Mouse (Mus musculus): ENCODE results near the gene Ufsp1. TPM values are rescaled to one million over a fixed set of nuclear protein-coding genes. Genes with fewer than 3 reads are reported as not detected.

Ufsp1 gene
- polyA plus RNA-seq, 1 experiment from 2014 or later = 8.1 TPM

DNA sequence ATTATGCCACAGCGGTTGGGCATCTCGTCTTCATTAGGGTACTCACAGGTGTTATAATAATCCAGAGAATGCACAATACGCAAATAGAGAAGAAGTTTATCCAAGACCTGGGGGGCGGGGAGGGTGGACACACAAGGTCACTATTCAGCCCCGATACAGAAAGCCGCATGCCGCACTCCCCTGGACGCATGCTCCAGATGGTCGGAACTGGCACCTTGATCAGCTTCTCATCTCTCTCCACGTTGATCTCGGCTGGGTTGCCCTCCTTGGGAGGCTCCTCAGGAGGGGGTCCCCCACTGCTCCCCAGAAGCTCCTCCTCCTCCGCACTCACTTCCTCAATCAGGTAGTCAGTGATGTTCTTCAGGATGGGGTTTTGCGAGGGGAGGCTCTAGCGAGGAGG, 2.7 kb downstream of the Ufsp1 start:
- peaks cover 71% of the 10 kb centered on the region for H3K36me3 ChIP-seq
- H3K9me3 ChIP-seq = no peaks in the 10 kb centered on the region
- ATAC-seq (ENCODE audit: extremely low read depth, insufficient number of reproducible peaks, low FRiP score, low TSS enrichment) = no peak
- peaks cover 31% of the 10 kb centered on the region for H3K4me1 ChIP-seq
- no peak overlapping the region for H3K4me3 ChIP-seq
- no peak overlapping the region for H3K4me2 ChIP-seq
- WGBS = 90% methylated on average over 14 of the region's 14 CpGs
- no peak overlapping the region for H3K27ac ChIP-seq (replicated peaks)
- peaks cover 7% of the 10 kb centered on the region for H3K27me3 ChIP-seq (replicated peaks)
- no peak overlapping the region for H3K9ac ChIP-seq

GRCm38 (mm10) chr5:137299240-137299639, 4.8 kb downstream of the Ufsp1 start:
- no peak for ATAC-seq (ENCODE audit: extremely low read depth, insufficient number of reproducible peaks, low FRiP score, low TSS enrichment)
- H3K4me1 ChIP-seq = peaks cover 30% of the 10 kb centered on the region
- 0 out of 2 replicates have a peak overlapping the region, but pooled peaks have one; percentile 40 for H3K9ac ChIP-seq
- H3K9me3 ChIP-seq = no peaks in the 10 kb centered on the region
- WGBS = 57% methylated on average over 7 of the region's 7 CpGs
- no peak overlapping the region for H3K4me3 ChIP-seq
- peaks cover 93% of the 10 kb centered on the region for H3K36me3 ChIP-seq
- no peak overlapping the region for H3K4me2 ChIP-seq
- no peak overlapping the region for H3K27ac ChIP-seq (replicated peaks)
- H3K27me3 ChIP-seq (replicated peaks) = no peaks in the 10 kb centered on the region

DNA sequence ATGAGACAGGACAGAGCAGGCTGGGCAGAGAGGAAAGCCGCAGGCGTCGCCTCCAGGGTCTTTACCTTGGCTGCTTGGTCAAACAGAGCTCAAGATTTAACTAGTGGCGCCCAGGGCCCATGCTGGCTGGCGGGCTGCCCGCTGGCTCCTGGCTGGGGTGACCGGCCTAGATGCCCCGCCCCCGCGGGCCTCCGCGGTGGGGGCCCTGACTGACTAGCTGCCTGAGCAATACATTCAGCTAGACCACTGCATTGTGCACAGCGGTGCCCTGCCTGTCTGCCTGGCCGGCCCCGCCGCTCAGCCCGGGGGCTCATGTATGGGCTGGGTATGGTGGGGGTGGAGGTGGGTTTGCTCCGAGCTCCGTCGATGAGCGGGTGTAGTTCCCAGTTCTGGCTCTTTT, 6.8 kb downstream of the Ufsp1 start:
- no peaks in the 10 kb centered on the region for H3K27me3 ChIP-seq (replicated peaks)
- ATAC-seq (ENCODE audit: extremely low read depth, insufficient number of reproducible peaks, low FRiP score, low TSS enrichment) = no peak
- H3K9ac ChIP-seq = no peak overlapping the region
- whole genome bisulfite sequencing = 86% methylated on average over 21 of the region's 21 CpGs
- H3K9me3 ChIP-seq = no peaks in the 10 kb centered on the region
- H3K4me1 ChIP-seq = peaks cover 35% of the 10 kb centered on the region
- H3K4me2 ChIP-seq = no peak overlapping the region
- H3K36me3 ChIP-seq = peaks cover 97% of the 10 kb centered on the region
- no peak overlapping the region for H3K4me3 ChIP-seq
- H3K27ac ChIP-seq (replicated peaks) = no peak overlapping the region

- Histone ChIP-seq H3K27me3 (replicated peaks) (no peaks in the 10 kb centered on the region), H3K4me2 (peak overlapping the region; percentile 85; the same call in 1 of the 2 replicates), H3K9ac (peak overlapping the region; percentile 98; the same call in 1 of the 2 replicates), H3K4me1 (peaks cover 48% of the 10 kb centered on the region), H3K36me3 (peaks cover 78% of the 10 kb centered on the region), H3K4me3 (no peak overlapping the region), H3K9me3 (peaks cover 2% of the 10 kb centered on the region; the same call in 1 of the 2 replicates), H3K27ac (replicated peaks) (0 out of 2 replicates have a peak overlapping the region, but pooled peaks have one; percentile 12)
- ATAC-seq (ENCODE audit: extremely low read depth, insufficient number of reproducible peaks, low FRiP score, low TSS enrichment) = no peak
- 26% methylated on average over 4 of the region's 4 CpGs for WGBS
Measured at GRCm38 (mm10) chr5:137303609-137304008, 9.2 kb downstream of the Ufsp1 start.

DNA sequence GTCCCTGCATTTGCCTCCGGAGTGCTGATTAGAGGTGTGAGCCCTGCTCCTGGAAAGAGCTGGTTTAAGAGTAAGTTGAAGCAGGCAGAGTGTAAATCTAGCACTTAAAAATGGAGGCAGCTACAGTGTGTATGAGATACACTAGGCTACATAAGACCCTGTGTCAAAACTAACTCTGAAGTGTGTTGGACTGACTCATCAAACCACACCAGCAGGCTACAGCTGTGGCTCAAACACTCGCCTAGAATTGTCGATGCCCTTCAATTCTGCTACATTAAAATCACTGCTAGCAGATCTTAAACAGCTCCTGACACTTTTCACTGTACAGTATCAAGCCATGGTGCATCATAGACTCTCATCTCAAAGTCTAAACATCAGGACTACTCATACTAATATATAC, 9.7 kb downstream of the Ufsp1 start:
- H3K4me1 ChIP-seq = peaks cover 48% of the 10 kb centered on the region
- 0 out of 2 replicates have a peak overlapping the region, but pooled peaks have one; percentile 98 for H3K9ac ChIP-seq
- no peak overlapping the region for H3K4me3 ChIP-seq
- H3K27ac ChIP-seq (replicated peaks) = 0 out of 2 replicates have a peak overlapping the region, but pooled peaks have one; percentile 12
- peak overlapping the region; percentile 85 for H3K4me2 ChIP-seq
- H3K27me3 ChIP-seq (replicated peaks) = no peaks in the 10 kb centered on the region
- WGBS = 66% methylated on average over 3 of the region's 3 CpGs
- peaks cover 4% of the 10 kb centered on the region; the same call in 1 of the 2 replicates for H3K9me3 ChIP-seq
- no peak for ATAC-seq (ENCODE audit: extremely low read depth, insufficient number of reproducible peaks, low FRiP score, low TSS enrichment)
- peaks cover 78% of the 10 kb centered on the region for H3K36me3 ChIP-seq

GRCm38 (mm10) chr5:137304816-137305215, 10.4 kb downstream of the Ufsp1 start:
- Histone ChIP-seq H3K27ac (replicated peaks) (no peak overlapping the region), H3K9ac (peak overlapping the region; percentile 98), H3K4me1 (peaks cover 48% of the 10 kb centered on the region), H3K4me2 (peak overlapping the region; percentile 85), H3K36me3 (peaks cover 78% of the 10 kb centered on the region), H3K9me3 (peaks cover 4% of the 10 kb centered on the region; the same call in 1 of the 2 replicates), H3K4me3 (peak overlapping the region; percentile 77), H3K27me3 (replicated peaks) (no peaks in the 10 kb centered on the region)
- ATAC-seq (ENCODE audit: extremely low read depth, insufficient number of reproducible peaks, low FRiP score, low TSS enrichment) = no peak
- 61% methylated on average over 4 of the region's 4 CpGs for WGBS

DNA sequence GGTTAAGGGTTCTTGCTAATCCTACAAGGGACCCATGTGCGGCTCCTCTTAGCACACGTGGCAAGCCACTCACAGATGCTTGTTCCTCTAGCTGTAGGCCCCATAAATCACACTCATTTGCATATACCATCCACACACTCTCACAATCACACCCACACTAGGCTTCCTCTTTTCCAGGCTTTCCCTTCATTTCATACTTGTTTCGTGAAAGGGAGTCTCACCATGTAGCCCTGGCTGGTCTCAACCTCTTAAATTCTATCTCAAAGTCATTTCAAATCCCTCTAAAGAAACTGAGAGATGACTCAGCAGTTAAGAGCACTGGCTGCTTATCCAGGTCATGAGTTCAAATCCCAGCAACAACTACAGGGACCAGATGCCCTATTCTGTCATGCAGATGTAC, 11.4 kb downstream of the Ufsp1 start:
- Histone ChIP-seq H3K36me3 (peaks cover 78% of the 10 kb centered on the region), H3K4me3 (peak overlapping the region; percentile 77), H3K4me2 (peak overlapping the region; percentile 85), H3K27me3 (replicated peaks) (no peaks in the 10 kb centered on the region), H3K27ac (replicated peaks) (no peak overlapping the region), H3K4me1 (peaks cover 48% of the 10 kb centered on the region), H3K9me3 (peaks cover 4% of the 10 kb centered on the region; the same call in 1 of the 2 replicates), H3K9ac (peak overlapping the region; percentile 98)
- ATAC-seq (ENCODE audit: extremely low read depth, insufficient number of reproducible peaks, low FRiP score, low TSS enrichment) = no peak
- 74% methylated on average over 3 of the region's 3 CpGs for WGBS

- peak overlapping the region; percentile 77 for H3K4me3 ChIP-seq
- H3K27me3 ChIP-seq (replicated peaks) = no peaks in the 10 kb centered on the region
- H3K36me3 ChIP-seq = peaks cover 78% of the 10 kb centered on the region
- H3K4me2 ChIP-seq = peak overlapping the region; percentile 85
- H3K27ac ChIP-seq (replicated peaks) = peak overlapping the region; percentile 97
- H3K9ac ChIP-seq = peak overlapping the region; percentile 98
- peaks cover 50% of the 10 kb centered on the region for H3K4me1 ChIP-seq
- peaks cover 4% of the 10 kb centered on the region; the same call in 1 of the 2 replicates for H3K9me3 ChIP-seq
- no peak for ATAC-seq (ENCODE audit: extremely low read depth, insufficient number of reproducible peaks, low FRiP score, low TSS enrichment)
- WGBS = 16% methylated on average over 12 of the region's 12 CpGs
Measured at GRCm38 (mm10) chr5:137306439-137307005, 12.1 kb downstream of the Ufsp1 start.

DNA sequence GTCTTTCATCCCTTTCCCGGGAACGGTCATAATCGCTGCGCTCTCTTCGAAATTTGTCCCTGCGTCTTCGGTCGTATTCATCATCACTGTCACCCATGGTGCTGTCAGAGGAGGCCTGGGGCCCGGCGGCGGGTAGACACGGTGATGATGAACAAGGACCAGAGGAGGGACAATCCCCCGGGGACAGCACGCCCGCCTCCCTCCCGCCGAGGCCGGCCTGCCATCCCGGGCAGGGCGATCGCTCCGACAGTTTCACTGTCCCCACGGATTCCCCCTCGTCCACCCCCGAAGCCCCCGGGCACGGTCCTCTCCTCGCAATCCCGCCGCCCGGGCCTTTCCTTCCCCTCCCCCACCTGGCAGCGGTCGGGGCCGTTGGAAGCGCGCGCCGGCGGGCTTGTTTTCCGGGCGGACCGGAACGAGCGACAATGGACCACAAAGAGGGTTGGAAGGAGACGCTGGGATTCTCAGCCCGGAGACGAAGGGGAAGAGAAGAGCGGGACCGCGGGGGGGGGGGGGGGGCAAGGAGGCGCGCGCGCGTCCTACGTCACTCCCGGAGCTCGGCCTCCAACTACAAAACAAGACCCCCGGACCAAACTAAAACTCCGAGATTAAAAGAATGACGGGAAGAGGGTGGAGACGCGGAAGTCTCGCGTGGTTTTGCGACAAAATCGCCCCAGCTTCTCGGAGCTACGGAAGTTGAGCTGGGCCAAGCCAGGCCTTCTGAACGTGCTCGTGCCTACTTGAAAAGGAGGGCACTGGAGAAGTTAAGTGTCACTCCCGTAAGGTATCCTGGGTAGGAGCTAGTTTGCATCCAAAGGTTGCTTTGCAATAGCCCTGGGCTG, 12.9 kb downstream of the Ufsp1 start, which contains the start of gene Srrt:
TSS of gene Srrt (minus strand) at position 604 of the 842 bp plus-strand sequence.
- Histone ChIP-seq H3K9me3 (peaks cover 4% of the 10 kb centered on the region; the same call in 1 of the 2 replicates), H3K4me3 (peak within 1 kb of the TSS; percentile 77), H3K27me3 (replicated peaks) (no peaks in the 10 kb centered on the region), H3K36me3 (peaks cover 78% of the 10 kb centered on the region), H3K4me1 (peaks cover 57% of the 10 kb centered on the region), H3K9ac (peak within 1 kb of the TSS; percentile 98), H3K27ac (replicated peaks) (peak within 1 kb of the TSS; percentile 97), H3K4me2 (peak within 1 kb of the TSS; percentile 85)
- peak; percentile 67 for ATAC-seq (ENCODE audit: extremely low read depth, insufficient number of reproducible peaks, low FRiP score, low TSS enrichment)
- under 1% methylated on average over 66 of the region's 72 CpGs for WGBS

- H3K9ac ChIP-seq = peak overlapping the region; percentile 98
- H3K27ac ChIP-seq (replicated peaks) = peak overlapping the region; percentile 97
- peak overlapping the region; percentile 77 for H3K4me3 ChIP-seq
- H3K9me3 ChIP-seq = peaks cover 4% of the 10 kb centered on the region; the same call in 1 of the 2 replicates
- no peaks in the 10 kb centered on the region for H3K27me3 ChIP-seq (replicated peaks)
- H3K36me3 ChIP-seq = peaks cover 71% of the 10 kb centered on the region
- peak overlapping the region; percentile 85 for H3K4me2 ChIP-seq
- WGBS = 93% methylated on average over 4 of the region's 4 CpGs
- H3K4me1 ChIP-seq = peaks cover 64% of the 10 kb centered on the region
- no peak for ATAC-seq (ENCODE audit: extremely low read depth, insufficient number of reproducible peaks, low FRiP score, low TSS enrichment)
Measured at GRCm38 (mm10) chr5:137308356-137308755, 13.9 kb downstream of the Ufsp1 start.

Measured in heart, embryonic 13.5 days (tissue).